Mouse (Mus musculus) cerebellum, adult 2 months (tissue): Measurements from ENCODE around the gene Slc6a6.

ENCODE experiments used
- CTCF ChIP-seq: fragments of 200-500 bp; IDR thresholded peaks from 2 replicates; pipeline ENCODE4 v1.5.1; 2011; ENCODE audit warnings: low read depth, mild to moderate bottlenecking, control low read depth, low read length, moderate library complexity, borderline replicate concordance; ENCODE audit not compliant: insufficient read depth
- POLR2A ChIP-seq: fragments of 200-500 bp; IDR thresholded peaks from 2 replicates; pipeline ENCODE4 v1.6.1; 2011; ENCODE audit warnings: low read length, control low read depth, borderline replicate concordance; ENCODE audit not compliant: insufficient read depth

DNA sequence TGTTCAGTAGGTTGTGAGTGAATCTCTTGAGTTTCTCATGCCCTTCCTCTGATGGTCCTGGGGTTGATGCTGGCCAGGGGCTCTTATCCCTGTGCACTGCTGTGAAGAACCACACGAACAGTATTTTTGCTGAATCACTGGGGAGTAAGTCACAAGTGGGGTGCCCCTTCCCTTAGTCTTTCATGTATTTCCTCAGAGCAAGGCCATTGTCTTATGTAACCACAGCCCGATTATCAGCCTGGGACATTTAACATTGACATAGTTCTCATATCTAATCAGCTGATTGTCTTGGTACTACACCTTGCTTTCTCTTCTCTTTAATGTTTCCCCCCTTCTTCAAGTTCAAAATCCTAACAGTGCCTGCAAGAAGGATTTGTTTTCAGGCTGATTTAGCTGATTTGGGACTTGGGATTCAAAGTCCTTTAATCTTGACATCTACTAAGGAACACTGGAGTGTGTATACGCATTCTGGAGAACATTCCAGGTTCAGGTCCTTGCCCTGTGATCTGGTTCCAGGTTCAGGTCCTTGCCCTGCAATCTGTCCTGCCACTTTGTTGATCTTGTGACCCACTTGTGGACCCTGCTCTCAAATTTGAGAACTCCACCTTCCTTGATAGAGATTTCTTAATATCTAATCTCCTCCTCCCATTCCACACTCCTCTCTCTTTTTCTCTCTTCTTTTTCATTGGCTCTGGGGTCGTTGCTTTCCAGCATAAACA is 15.8 kb downstream of the Slc6a6 start:
- no peak for TF ChIP-seq CTCF
- TF ChIP-seq POLR2A = no peak
